Mouse (Mus musculus): ENCODE measurements around the gene Crispld2.
A peak's percentile ranks its signal among the peaks of the same experiment; 100 is the strongest.

Gene Crispld2

DNA sequence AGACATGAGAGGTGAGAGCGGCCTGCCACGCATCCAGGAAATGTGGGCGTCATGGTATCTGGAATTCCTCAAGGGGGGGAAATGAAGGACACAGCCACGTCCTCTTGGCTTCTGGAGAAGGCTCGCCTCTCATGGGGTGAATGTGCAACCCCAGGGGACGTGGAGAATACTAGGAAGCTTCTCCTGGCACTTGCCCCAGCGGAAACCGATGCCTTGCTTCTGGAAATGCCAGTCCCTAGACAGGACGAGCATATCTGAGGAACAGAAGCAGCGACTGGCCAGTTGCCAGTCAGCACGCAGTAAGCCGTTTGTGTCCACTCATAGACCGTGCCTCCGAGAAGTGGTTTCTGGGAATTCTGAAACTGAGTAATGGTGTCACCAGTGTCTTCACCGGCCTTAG, 45.0 kb downstream of the Crispld2 start:
- DNase-seq, result no peak

DNA sequence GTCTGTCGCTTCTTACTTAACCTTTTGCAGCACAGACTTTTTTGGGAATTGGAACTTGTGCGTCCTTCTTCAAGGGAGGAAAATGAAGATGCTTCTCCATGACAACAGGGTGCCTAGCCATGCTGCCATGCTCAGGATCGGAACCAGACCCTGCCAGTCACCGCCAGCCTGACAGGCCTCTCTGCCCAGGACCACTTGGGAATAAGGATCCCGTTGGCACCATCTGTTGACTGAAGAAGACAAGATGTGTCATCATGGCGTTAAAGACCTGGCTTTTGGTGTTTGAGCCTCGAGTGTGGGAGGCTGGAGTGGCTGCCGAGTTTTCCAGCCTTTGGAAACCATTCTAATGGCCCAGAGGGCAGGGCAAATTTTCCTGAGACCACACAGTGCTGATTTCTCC, 45.4 kb downstream of the Crispld2 start:
- DNase-seq, result no peak

- DNase-seq, result no peak
These were observed 46.5 kb downstream of the Crispld2 start for GRCm38 (mm10) chr8:120038741-120039140.

DNA sequence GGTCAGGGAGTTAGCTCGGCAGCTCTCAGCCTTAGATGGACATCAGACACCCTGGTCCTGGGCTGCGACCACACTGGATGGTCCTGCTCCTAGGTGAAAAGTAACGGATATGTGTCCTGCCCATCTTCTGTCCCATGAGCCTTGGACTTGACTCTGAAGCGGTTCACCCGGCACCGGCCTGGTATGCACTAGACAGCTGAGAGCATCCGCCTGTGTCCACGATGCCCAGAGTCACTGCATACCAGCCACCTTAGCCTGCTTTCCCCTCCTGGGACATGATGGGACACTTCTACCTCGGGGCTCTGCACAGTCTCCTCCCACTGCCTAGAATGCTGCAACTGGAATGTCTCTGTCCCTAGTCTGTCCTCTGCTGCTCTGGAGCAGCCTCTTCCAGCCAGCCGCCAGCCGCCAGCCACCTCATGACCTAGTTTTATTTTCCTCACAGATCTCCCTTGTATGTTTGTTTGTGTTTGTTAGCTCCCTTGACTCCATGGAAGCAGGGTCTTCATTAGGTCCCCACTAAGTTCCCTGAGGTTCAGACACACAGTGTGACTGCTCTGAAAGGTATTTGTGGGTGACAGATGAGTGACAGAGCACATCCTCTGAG, 47.2 kb downstream of the Crispld2 start:
- DNase-seq, result no peak

GRCm38 (mm10) chr8:120040861-120041260, 48.6 kb downstream of the Crispld2 start:
- no peak for DNase-seq

GRCm38 (mm10) chr8:120042542-120043312, 50.5 kb downstream of the Crispld2 start:
- no peak for DNase-seq

GRCm38 (mm10) chr8:120044907-120045306, 52.7 kb downstream of the Crispld2 start:
- DNase-seq, result no peak

DNA sequence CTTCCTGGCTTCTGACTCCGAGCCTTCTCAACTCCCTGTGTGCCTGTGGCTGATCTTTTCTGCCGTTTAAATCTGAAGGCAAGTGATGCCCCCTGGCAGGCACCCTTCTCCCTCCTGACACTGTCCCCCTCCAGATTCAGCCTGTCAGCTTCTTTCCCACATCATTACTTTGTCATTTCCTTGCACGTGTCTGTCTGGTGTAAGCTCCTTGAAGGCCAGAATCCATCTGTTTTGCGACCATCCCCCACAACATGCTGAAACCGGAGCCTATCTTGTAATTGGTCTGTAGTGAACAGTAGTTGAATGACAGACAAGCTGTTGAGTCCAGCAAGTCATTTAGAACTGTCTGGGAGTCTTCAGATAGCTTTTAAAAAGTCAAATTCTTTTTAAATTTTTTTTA, 53.2 kb downstream of the Crispld2 start:
- DNase-seq, result no peak

DNA sequence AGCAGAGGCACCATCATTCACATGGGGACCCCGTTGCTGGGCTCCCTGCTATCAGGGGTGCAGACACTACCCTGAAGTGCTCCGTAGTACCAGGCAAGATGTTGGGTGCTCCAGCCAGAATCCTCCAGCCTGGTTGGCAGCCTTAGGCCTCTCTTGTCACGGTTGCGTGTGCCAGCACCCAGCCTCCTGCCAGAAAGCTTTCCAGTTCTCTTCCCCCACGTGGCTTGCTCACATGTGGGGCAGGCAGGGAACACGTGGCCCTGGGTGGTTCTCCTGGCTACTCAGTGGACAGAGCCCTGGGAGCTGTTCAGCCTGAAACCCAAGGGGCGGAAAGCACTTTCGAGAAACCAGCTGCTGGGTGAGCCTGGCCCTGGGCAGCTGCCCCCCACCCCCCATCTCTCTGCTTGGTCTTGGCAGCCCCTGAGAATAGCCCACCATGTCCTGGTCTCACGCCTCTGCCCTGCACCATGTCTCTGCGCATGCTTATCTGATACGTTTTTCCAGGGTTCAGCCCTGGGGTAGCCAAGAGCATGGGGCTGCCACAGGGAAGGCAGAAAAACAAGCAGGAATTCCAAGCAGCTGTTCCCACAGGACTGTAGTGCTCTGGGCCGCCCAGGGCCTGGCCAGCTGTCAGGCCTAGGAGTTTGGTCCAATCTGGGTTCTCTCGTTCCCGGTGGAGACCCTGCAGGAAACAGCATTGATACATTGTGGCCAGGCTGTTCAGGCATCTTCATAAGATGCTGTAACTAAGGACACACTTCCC, 54.2 kb downstream of the Crispld2 start:
- DNase-seq, result peak; percentile 94

DNA sequence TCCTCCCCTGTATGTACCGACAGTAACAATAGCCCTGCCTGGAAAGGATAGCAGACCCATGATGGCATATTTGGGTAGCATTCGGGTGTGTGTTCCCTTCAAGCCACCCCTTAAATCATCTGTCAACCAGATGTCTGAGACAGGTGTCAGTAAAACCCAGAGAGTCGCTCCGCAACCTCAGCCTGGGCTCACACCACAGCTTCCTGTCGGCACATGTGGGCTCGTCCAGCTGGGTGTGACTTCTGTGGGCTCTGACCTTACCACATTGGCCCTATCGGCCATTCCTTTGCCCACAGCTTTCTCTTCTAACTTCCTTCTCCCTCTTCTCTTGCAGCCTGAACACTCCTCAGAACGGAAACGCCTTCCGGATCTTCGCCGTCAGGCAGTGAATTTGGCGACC, 57.7 kb downstream of the Crispld2 start:
- no peak for DNase-seq

- peak; percentile 59 for DNase-seq
These were observed 58.1 kb downstream of the Crispld2 start for GRCm38 (mm10) chr8:120050376-120050775.

GRCm38 (mm10) chr8:120051006-120051405, 58.8 kb downstream of the Crispld2 start:
- no peak for DNase-seq

- DNase-seq, result no peak
These were observed 59.7 kb downstream of the Crispld2 start for GRCm38 (mm10) chr8:120051908-120052307.

- DNase-seq, result no peak
These were observed 60.1 kb downstream of the Crispld2 start for GRCm38 (mm10) chr8:120052318-120052717.

- no peak for DNase-seq
These were observed 62.6 kb downstream of the Crispld2 start for GRCm38 (mm10) chr8:120054833-120055232.

GRCm38 (mm10) chr8:120057078-120057477, 64.8 kb downstream of the Crispld2 start:
- no peak for DNase-seq

DNA sequence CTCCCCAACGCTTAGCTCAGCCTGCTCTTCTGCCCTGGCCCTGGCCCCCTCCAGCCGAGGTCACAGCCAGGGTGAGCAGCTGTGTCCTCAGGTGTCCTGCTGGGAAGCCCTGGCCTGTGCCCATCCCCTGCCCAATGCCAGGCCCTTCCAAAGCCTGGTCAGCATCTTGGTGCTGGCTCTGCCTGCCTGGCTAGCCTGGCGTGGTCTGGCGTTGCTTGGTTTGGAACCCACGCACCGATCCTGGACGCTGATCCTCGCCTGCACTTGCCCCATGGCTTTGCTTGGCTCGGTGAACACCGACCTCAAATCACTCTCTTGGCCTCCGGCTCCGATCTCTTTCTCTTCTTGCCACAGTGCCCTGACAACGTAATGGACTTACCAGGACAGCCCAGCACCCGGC, 70.5 kb downstream of the Crispld2 start:
- peak; percentile 57 for DNase-seq

GRCm38 (mm10) chr8:120063326-120063725, 71.1 kb downstream of the Crispld2 start:
- no peak for DNase-seq

- no peak for DNase-seq
These were observed 73.4 kb downstream of the Crispld2 start for GRCm38 (mm10) chr8:120065611-120066010.

GRCm38 (mm10) chr8:120066226-120066625, 74.0 kb downstream of the Crispld2 start:
- DNase-seq, result no peak

DNA sequence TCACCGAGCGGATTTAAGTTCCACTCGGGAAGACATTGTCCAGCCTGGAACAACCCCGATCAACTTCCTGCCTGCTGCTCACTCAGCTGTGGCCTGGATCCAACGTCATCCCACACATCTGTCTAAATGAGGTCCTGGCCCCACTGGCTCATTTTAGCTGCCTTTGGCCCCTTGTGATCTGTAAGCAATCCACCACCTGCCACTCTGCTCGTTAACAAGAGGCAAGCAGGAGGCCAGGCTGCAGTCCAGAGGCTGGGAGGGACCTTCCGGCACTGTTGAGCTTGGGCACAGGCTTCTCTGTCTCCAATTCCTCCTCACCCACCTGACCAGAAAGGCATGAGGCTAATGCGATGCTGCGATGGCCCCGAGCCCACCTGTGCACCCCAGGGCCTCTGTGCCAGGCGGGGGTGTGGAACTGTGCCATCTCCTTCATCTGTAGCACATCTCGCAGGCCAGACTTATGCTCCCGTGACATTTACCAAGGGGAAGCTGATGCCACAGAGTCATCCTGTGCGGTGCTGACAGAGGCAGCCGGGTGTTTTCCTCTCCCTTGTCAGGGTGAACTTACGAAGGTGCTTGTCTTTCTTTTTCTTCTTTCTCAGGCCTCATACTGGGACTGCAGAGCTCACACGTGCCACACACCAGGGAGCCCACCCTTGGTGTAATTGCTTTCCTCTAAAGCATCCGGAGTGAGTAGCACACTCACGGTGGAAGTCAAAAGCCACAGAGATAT, 75.9 kb downstream of the Crispld2 start:
- DNase-seq, result peak; percentile 81

GRCm38 (mm10) chr8:120071684-120072083, 79.4 kb downstream of the Crispld2 start:
- DNase-seq, result peak; percentile 83

- peak; percentile 84 for DNase-seq
These were observed 80.0 kb downstream of the Crispld2 start for GRCm38 (mm10) chr8:120072259-120072658.

Measured in cerebellum, adult 11-12 months (tissue).